Comparison of ENCODE assay signal across 8 mouse cellular contexts in genomic region chr19:8892829-8893766, GRCm38 (mm10). TPM values are rescaled to one million over a fixed set of nuclear protein-coding genes. Genes with fewer than 3 reads are reported as not detected.
DNase-seq lines count a peak whose midpoint lies in the region; ATAC-seq lines count a peak whose summit lies in the region.

Gene Ints5 (plus strand): TSS chr19:8893005.

- ATAC-seq in intestine, embryonic 14.5 days (replicated peaks; ENCODE audit: low FRiP score, low TSS enrichment, low read depth) = peak; percentile 41
- peak; percentile 36 for ATAC-seq in megakaryocyte-erythroid progenitor cell, adult 5-6 weeks (replicated peaks; ENCODE audit: low FRiP score, low TSS enrichment, poor library complexity, severe bottlenecking)

- H3K27me3 ChIP-seq in intestine, embryonic 14.5 days (replicated peaks; ENCODE audit: control insufficient read depth, insufficient read depth, low read length) = no peaks in the 10 kb centered on the region

- H3K4me1 ChIP-seq in intestine, embryonic 14.5 days (replicated peaks; ENCODE audit: control insufficient read depth, insufficient read depth, low read length) = peaks cover 12% of the 10 kb centered on the region

- peaks cover 41% of the 10 kb centered on the region for H3K36me3 ChIP-seq in intestine, embryonic 14.5 days (ENCODE audit: control insufficient read depth, insufficient read depth, low read length)

- intact Hi-C loops in left cerebral cortex, postnatal 14 days (cut with DNase I) = no loop called here

- peak within 1 kb of the TSS; percentile 92 for H3K4me2 ChIP-seq in intestine, embryonic 14.5 days (ENCODE audit: low read length)

- no peaks in the 10 kb centered on the region for H3K9me3 ChIP-seq in intestine, embryonic 14.5 days (ENCODE audit: control insufficient read depth, low read length)

- 2% methylated on average over 54 of the region's 54 CpGs for WGBS in intestine, embryonic 14.5 days

- peak within 1 kb of the TSS; percentile 64 for H3K9ac ChIP-seq in intestine, embryonic 14.5 days (ENCODE audit: low read length)

- peak within 1 kb of the TSS; percentile 60 for H3K27ac ChIP-seq in intestine, embryonic 14.5 days (ENCODE audit: low read depth)

- peak; percentile 89 for DNase-seq in adrenal gland, adult 2 months
- peak; percentile 93 for DNase-seq in embryo, embryonic 10.5 days (ENCODE audit: low spot score)
- DNase-seq in gastrocnemius, postnatal 25 days = peak; percentile 78
- peak; percentile 94 for DNase-seq in intestine, embryonic 14.5 days (ENCODE audit: low spot score)
- peak; percentile 74 to 87 for DNase-seq in left cerebral cortex, postnatal 14 days (ENCODE audit: low spot score in 2 of 2)
- peak; percentile 81 for DNase-seq in right cerebral cortex, postnatal 14 days
- peak; percentile 76 to 81 for DNase-seq in urinary bladder, postnatal 4 days (ENCODE audit: low spot score in 2 of 2)

- peak within 1 kb of the TSS; percentile 91 for H3K4me3 ChIP-seq in intestine, embryonic 14.5 days (ENCODE audit: low read depth, low read length)

RNA-seq across cellular contexts. Expression of gene Ints5, which starts in this region (rescaled TPM):
- total RNA-seq in adrenal gland, adult 2 months (2021) = 10 to 100 TPM; 21.5 to 23.7 TPM
- 23.5 and 29.6 TPM in 2 replicates for polyA plus RNA-seq in adrenal gland, adult 2 months (2012; rRNA removed)
- total RNA-seq in gastrocnemius, postnatal 25 days (2021) = 1 to 10 TPM; 8.3 to 9.4 TPM
- polyA plus RNA-seq in intestine, embryonic 14.5 days (2014; fragmentation: Nextera tagmentation; extraction: Ambion mirVana) = 37.5 and 44.5 TPM in 2 replicates
- 10 to 100 TPM; 23.0 to 23.4 TPM for total RNA-seq in left cerebral cortex, postnatal 14 days (2021)
- total RNA-seq in megakaryocyte-erythroid progenitor cell, adult 5-6 weeks (2014; fragmentation: Nextera tagmentation) = 31.4 and 37.7 TPM in 2 replicates
- 16.6 and 17.1 TPM in 2 replicates for total RNA-seq in megakaryocyte-erythroid progenitor cell, adult 5-6 weeks (2017)

Comparison
In these comparisons a context has a peak if more than half of its experiments do, and no peak if none do; other contexts are left out.
1. Peak in every context shown above with its lines: DNase-seq, ATAC-seq, H3K4me3 ChIP-seq and H3K27ac ChIP-seq.